Mouse (Mus musculus): ENCODE data around the gene Grik4. TPM values are rescaled to one million over a fixed set of nuclear protein-coding genes. Genes with fewer than 3 reads are reported as not detected.

Grik4 gene
- polyA plus RNA-seq, 1 experiment from 2014 or later: 1.9 TPM

- Histone ChIP-seq H3K9ac (ENCODE audit: low read depth, low read length) (no peak overlapping the region), H3K27me3 (ENCODE audit: control insufficient read depth, insufficient read depth, low read length) (no peaks in the 10 kb centered on the region), H3K4me3 (ENCODE audit: low read length) (no peak overlapping the region), H3K27ac (ENCODE audit: low read depth, low read length) (no peak overlapping the region), H3K4me2 (replicated peaks; ENCODE audit: low read depth, low read length) (no peak overlapping the region), H3K36me3 (ENCODE audit: control insufficient read depth, insufficient read depth, low read length) (no peaks in the 10 kb centered on the region), H3K4me1 (ENCODE audit: control insufficient read depth, insufficient read depth, low read length) (no peaks in the 10 kb centered on the region; the same call in 1 of the 2 replicates), H3K9me3 (ENCODE audit: control insufficient read depth, low read length) (no peaks in the 10 kb centered on the region)
- no peak for ATAC-seq (ENCODE audit: low FRiP score, low TSS enrichment)
- 70% methylated on average over 3 of the region's 3 CpGs for WGBS
These were observed 194.1 kb downstream of the Grik4 start for GRCm38 (mm10) chr9:42750176-42750575.

GRCm38 (mm10) chr9:42745982-42746381 is 198.3 kb downstream of the Grik4 start:
- no peak overlapping the region for H3K4me3 ChIP-seq (ENCODE audit: low read length)
- H3K9me3 ChIP-seq (ENCODE audit: control insufficient read depth, low read length): no peaks in the 10 kb centered on the region
- H3K27me3 ChIP-seq (ENCODE audit: control insufficient read depth, insufficient read depth, low read length): no peaks in the 10 kb centered on the region
- H3K9ac ChIP-seq (ENCODE audit: low read depth, low read length): no peak overlapping the region
- WGBS: 30% methylated on average over 8 of the region's 8 CpGs
- H3K36me3 ChIP-seq (ENCODE audit: control insufficient read depth, insufficient read depth, low read length): no peaks in the 10 kb centered on the region
- H3K4me2 ChIP-seq (replicated peaks; ENCODE audit: low read depth, low read length): no peak overlapping the region
- peak; percentile 74 for ATAC-seq (ENCODE audit: low FRiP score, low TSS enrichment)
- H3K4me1 ChIP-seq (ENCODE audit: control insufficient read depth, insufficient read depth, low read length): no peaks in the 10 kb centered on the region
- no peak overlapping the region for H3K27ac ChIP-seq (ENCODE audit: low read depth, low read length)

GRCm38 (mm10) chr9:42742385-42742784 is 201.9 kb downstream of the Grik4 start:
- no peaks in the 10 kb centered on the region for H3K36me3 ChIP-seq (ENCODE audit: control insufficient read depth, insufficient read depth, low read length)
- H3K27me3 ChIP-seq (ENCODE audit: control insufficient read depth, insufficient read depth, low read length): no peaks in the 10 kb centered on the region
- H3K4me1 ChIP-seq (ENCODE audit: control insufficient read depth, insufficient read depth, low read length): no peaks in the 10 kb centered on the region
- no peaks in the 10 kb centered on the region for H3K9me3 ChIP-seq (ENCODE audit: control insufficient read depth, low read length)
- no peak overlapping the region for H3K27ac ChIP-seq (ENCODE audit: low read depth, low read length)
- no peak overlapping the region for H3K9ac ChIP-seq (ENCODE audit: low read depth, low read length)
- 73% methylated on average over 5 of the region's 5 CpGs for WGBS
- no peak for ATAC-seq (ENCODE audit: low FRiP score, low TSS enrichment)
- no peak overlapping the region for H3K4me3 ChIP-seq (ENCODE audit: low read length)
- no peak overlapping the region for H3K4me2 ChIP-seq (replicated peaks; ENCODE audit: low read depth, low read length)

- H3K36me3 ChIP-seq (ENCODE audit: control insufficient read depth, insufficient read depth, low read length): no peaks in the 10 kb centered on the region
- no peaks in the 10 kb centered on the region for H3K27me3 ChIP-seq (ENCODE audit: control insufficient read depth, insufficient read depth, low read length)
- H3K9me3 ChIP-seq (ENCODE audit: control insufficient read depth, low read length): no peaks in the 10 kb centered on the region
- H3K9ac ChIP-seq (ENCODE audit: low read depth, low read length): no peak overlapping the region
- no peak overlapping the region for H3K4me2 ChIP-seq (replicated peaks; ENCODE audit: low read depth, low read length)
- peak overlapping the region; percentile 8; the same call in 1 of the 2 replicates for H3K27ac ChIP-seq (ENCODE audit: low read depth, low read length)
- ATAC-seq (ENCODE audit: low FRiP score, low TSS enrichment): peak; percentile 62
- H3K4me1 ChIP-seq (ENCODE audit: control insufficient read depth, insufficient read depth, low read length): peaks cover 18% of the 10 kb centered on the region
- H3K4me3 ChIP-seq (ENCODE audit: low read length): no peak overlapping the region
- WGBS: 36% methylated on average over 7 of the region's 7 CpGs
These were observed 207.5 kb downstream of the Grik4 start for GRCm38 (mm10) chr9:42736697-42737335.

GRCm38 (mm10) chr9:42735086-42735485 is 209.2 kb downstream of the Grik4 start:
- H3K4me2 ChIP-seq (replicated peaks; ENCODE audit: low read depth, low read length): no peak overlapping the region
- WGBS: 60% methylated on average over 5 of the region's 5 CpGs
- H3K9me3 ChIP-seq (ENCODE audit: control insufficient read depth, low read length): no peaks in the 10 kb centered on the region
- H3K36me3 ChIP-seq (ENCODE audit: control insufficient read depth, insufficient read depth, low read length): no peaks in the 10 kb centered on the region
- no peak for ATAC-seq (ENCODE audit: low FRiP score, low TSS enrichment)
- no peaks in the 10 kb centered on the region for H3K27me3 ChIP-seq (ENCODE audit: control insufficient read depth, insufficient read depth, low read length)
- H3K4me1 ChIP-seq (ENCODE audit: control insufficient read depth, insufficient read depth, low read length): peaks cover 27% of the 10 kb centered on the region
- no peak overlapping the region for H3K9ac ChIP-seq (ENCODE audit: low read depth, low read length)
- no peak overlapping the region for H3K4me3 ChIP-seq (ENCODE audit: low read length)
- H3K27ac ChIP-seq (ENCODE audit: low read depth, low read length): no peak overlapping the region

- ATAC-seq (ENCODE audit: low FRiP score, low TSS enrichment): no peak
- Histone ChIP-seq H3K36me3 (ENCODE audit: control insufficient read depth, insufficient read depth, low read length) (no peaks in the 10 kb centered on the region), H3K27ac (ENCODE audit: low read depth, low read length) (no peak overlapping the region), H3K4me1 (ENCODE audit: control insufficient read depth, insufficient read depth, low read length) (peaks cover 36% of the 10 kb centered on the region), H3K9ac (ENCODE audit: low read depth, low read length) (no peak overlapping the region), H3K27me3 (ENCODE audit: control insufficient read depth, insufficient read depth, low read length) (no peaks in the 10 kb centered on the region), H3K9me3 (ENCODE audit: control insufficient read depth, low read length) (no peaks in the 10 kb centered on the region), H3K4me3 (ENCODE audit: low read length) (no peak overlapping the region), H3K4me2 (replicated peaks; ENCODE audit: low read depth, low read length) (no peak overlapping the region)
- 76% methylated on average over 9 of the region's 9 CpGs for WGBS
These were observed 211.5 kb downstream of the Grik4 start for GRCm38 (mm10) chr9:42732731-42733318.

- Histone ChIP-seq H3K4me3 (ENCODE audit: low read length) (no peak overlapping the region), H3K9me3 (ENCODE audit: control insufficient read depth, low read length) (no peaks in the 10 kb centered on the region), H3K27me3 (ENCODE audit: control insufficient read depth, insufficient read depth, low read length) (no peaks in the 10 kb centered on the region), H3K9ac (ENCODE audit: low read depth, low read length) (no peak overlapping the region), H3K4me2 (replicated peaks; ENCODE audit: low read depth, low read length) (no peak overlapping the region), H3K4me1 (ENCODE audit: control insufficient read depth, insufficient read depth, low read length) (peaks cover 37% of the 10 kb centered on the region), H3K27ac (ENCODE audit: low read depth, low read length) (no peak overlapping the region), H3K36me3 (ENCODE audit: control insufficient read depth, insufficient read depth, low read length) (no peaks in the 10 kb centered on the region)
- WGBS: 44% methylated on average over 6 of the region's 6 CpGs
- ATAC-seq (ENCODE audit: low FRiP score, low TSS enrichment): no peak
These were observed 215.8 kb downstream of the Grik4 start for GRCm38 (mm10) chr9:42728472-42728871.

- H3K36me3 ChIP-seq (ENCODE audit: control insufficient read depth, insufficient read depth, low read length): no peaks in the 10 kb centered on the region
- WGBS: 65% methylated on average over 6 of the region's 6 CpGs
- H3K4me1 ChIP-seq (ENCODE audit: control insufficient read depth, insufficient read depth, low read length): peaks cover 45% of the 10 kb centered on the region
- H3K27ac ChIP-seq (ENCODE audit: low read depth, low read length): no peak overlapping the region
- no peak overlapping the region for H3K4me3 ChIP-seq (ENCODE audit: low read length)
- no peaks in the 10 kb centered on the region for H3K27me3 ChIP-seq (ENCODE audit: control insufficient read depth, insufficient read depth, low read length)
- H3K4me2 ChIP-seq (replicated peaks; ENCODE audit: low read depth, low read length): no peak overlapping the region
- no peak for ATAC-seq (ENCODE audit: low FRiP score, low TSS enrichment)
- H3K9ac ChIP-seq (ENCODE audit: low read depth, low read length): no peak overlapping the region
- H3K9me3 ChIP-seq (ENCODE audit: control insufficient read depth, low read length): no peaks in the 10 kb centered on the region
These were observed 216.6 kb downstream of the Grik4 start for GRCm38 (mm10) chr9:42727661-42728060.

GRCm38 (mm10) chr9:42727186-42727585 is 217.1 kb downstream of the Grik4 start:
- Histone ChIP-seq H3K27me3 (ENCODE audit: control insufficient read depth, insufficient read depth, low read length) (no peaks in the 10 kb centered on the region), H3K4me3 (ENCODE audit: low read length) (no peak overlapping the region), H3K36me3 (ENCODE audit: control insufficient read depth, insufficient read depth, low read length) (no peaks in the 10 kb centered on the region), H3K4me1 (ENCODE audit: control insufficient read depth, insufficient read depth, low read length) (peaks cover 48% of the 10 kb centered on the region), H3K9me3 (ENCODE audit: control insufficient read depth, low read length) (no peaks in the 10 kb centered on the region), H3K27ac (ENCODE audit: low read depth, low read length) (no peak overlapping the region), H3K4me2 (replicated peaks; ENCODE audit: low read depth, low read length) (no peak overlapping the region), H3K9ac (ENCODE audit: low read depth, low read length) (no peak overlapping the region)
- WGBS: 64% methylated on average over 5 of the region's 5 CpGs
- no peak for ATAC-seq (ENCODE audit: low FRiP score, low TSS enrichment)

Measured in kidney, embryonic 14.5 days (tissue).